Mouse (Mus musculus) hindbrain, postnatal 0 days (tissue): Measurements from ENCODE around the gene Teddm2. TPM values are rescaled to one million over a fixed set of nuclear protein-coding genes. Genes with fewer than 3 reads are reported as not detected.
"Not testable (repeated sequence)": the region's sequence is repeated elsewhere in the genome, so short reads cannot be mapped to it uniquely, and the experiment has no call there.

Experiments used
- ATAC-seq: fragments of 200-750 bp; cut with Nextera tagmentation; 2 replicates; pipeline ENCODE4 v1.8.0; 2017; ENCODE audit warnings: mild to moderate bottlenecking, moderate TSS enrichment, moderate library complexity
- DNase-seq: peaks from one replicate; pipeline ENCODE4 v3.0.0-alpha.2; 2015; ENCODE audit warnings: low spot score
- H3K27ac ChIP-seq: fragments of 300-500 bp; sonication (generic); 2 replicates; pipeline ENCODE4 v1.5.1; 2014; ENCODE audit warnings: mild to moderate bottlenecking
- H3K27me3 ChIP-seq: fragments of 300-500 bp; sonication (generic); 2 replicates; pipeline ENCODE4 v1.6.1; 2014; ENCODE audit warnings: low read length, mixed read lengths; ENCODE audit not compliant: insufficient read depth
- H3K36me3 ChIP-seq: fragments of 300-500 bp; sonication (generic); 2 replicates; pipeline ENCODE4 v1.6.1; 2014; ENCODE audit warnings: low read length, mixed read lengths; ENCODE audit not compliant: insufficient read depth
- H3K4me1 ChIP-seq: fragments of 300-500 bp; sonication (generic); 2 replicates; pipeline ENCODE4 v1.6.1; 2014; ENCODE audit warnings: antibody characterized with exemption, low read length, mixed read lengths; ENCODE audit not compliant: insufficient read depth
- H3K4me2 ChIP-seq: fragments of 300-500 bp; sonication (generic); 2 replicates; pipeline ENCODE4 v1.6.1; 2014; ENCODE audit warnings: low read depth, mild to moderate bottlenecking, low read length, moderate library complexity, mixed read lengths
- H3K4me3 ChIP-seq: fragments of 300-500 bp; sonication (generic); 2 replicates; pipeline ENCODE4 v1.5.1; 2014; ENCODE audit warnings: low read length
- H3K9ac ChIP-seq: fragments of 300-500 bp; sonication (generic); replicated peaks from 2 replicates; pipeline ENCODE4 v1.6.1; 2014; ENCODE audit warnings: mild to moderate bottlenecking, low read length, moderate library complexity, mixed read lengths
- H3K9me3 ChIP-seq: fragments of 300-500 bp; sonication (generic); 2 replicates; pipeline ENCODE4 v1.6.1; 2016; ENCODE audit warnings: low read length, mixed read lengths
- CTCF ChIP-seq: IDR thresholded peaks from 2 replicates; pipeline ENCODE4 v1.5.1; 2016; ENCODE audit warnings: antibody characterized with exemption, control low read depth, low read depth
- WGBS: fragments of 180-500 bp; shearing (Covaris S2); extraction: QIAGEN DNeasy Blood & Tissue Kit; methylation state at CpG from one replicate; pipeline ENCODE4 v1.1.7; 2014; 5-methylcytosine and 5-hydroxymethylcytosine counted together
- polyA plus RNA-seq: library from polyadenylated mRNA; unstranded; fragments of >200 nt; fragmentation: Nextera tagmentation; extraction: Ambion mirVana; gene quantifications from 2 replicates; pipeline ENCODE4 v1.2.1, GENCODE M21; 2015
- total RNA-seq: library from RNA; depleted of rRNA; stranded (reverse); fragments of >200 nt; gene quantifications from 2 replicates; pipeline ENCODE4 v1.2.3, GENCODE M21; 2014

The Teddm2 gene
- total and polyA plus RNA-seq, 2 experiments from 2014 or later: 1.4 to 1.6 TPM

DNA sequence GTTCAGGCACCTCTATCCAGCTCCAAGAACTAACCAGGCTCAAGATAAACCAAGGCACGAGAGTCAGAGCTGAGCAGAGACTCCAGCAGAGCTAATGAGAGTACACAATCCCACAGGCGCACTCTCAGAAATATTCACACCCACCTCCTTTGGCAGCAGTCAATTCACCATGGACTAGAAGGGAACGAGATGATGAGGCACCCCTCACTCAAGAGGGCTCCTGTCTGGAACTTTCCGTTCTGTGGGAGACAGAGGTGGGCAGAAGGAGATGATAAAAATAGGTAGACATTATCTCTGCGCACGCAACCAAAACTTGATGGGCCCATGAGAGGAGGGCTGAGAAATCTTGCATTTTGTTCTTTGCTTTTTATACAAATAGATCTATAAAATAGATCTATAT is 26.0 kb downstream of the Teddm2 start, which contains the start of gene Teddm1b:
Teddm1b (plus strand) TSS at position 301 of the 400 bp plus-strand sequence.
- Histone ChIP-seq H3K9me3 (no peaks in the 10 kb centered on the region), H3K4me1 (no peaks in the 10 kb centered on the region), H3K27ac (no peak within 1 kb of the TSS), H3K27me3 (no peaks in the 10 kb centered on the region), H3K36me3 (no peaks in the 10 kb centered on the region), H3K9ac (no peak within 1 kb of the TSS), H3K4me3 (no peak within 1 kb of the TSS), H3K4me2 (no peak within 1 kb of the TSS)
- ATAC-seq (no peak), DNase-seq (no peak)
- WGBS: 84% methylated on average over 6 of the region's 6 CpGs
- TF ChIP-seq CTCF: no peak

GRCm38 (mm10) chr1:153855946-153856345 is 44.1 kb downstream of the Teddm2 start:
- 60% methylated on average over 8 of the region's 8 CpGs for WGBS
- ATAC-seq: no peak
- peak; percentile 2 for DNase-seq
- no peak overlapping the region for H3K4me2 ChIP-seq
- H3K27me3 ChIP-seq: no peaks in the 10 kb centered on the region
- no peaks in the 10 kb centered on the region for H3K4me1 ChIP-seq
- H3K36me3 ChIP-seq: no peaks in the 10 kb centered on the region
- no peak overlapping the region for H3K4me3 ChIP-seq
- no peaks in the 10 kb centered on the region for H3K9me3 ChIP-seq
- TF ChIP-seq CTCF: no peak
- H3K9ac ChIP-seq: no peak overlapping the region
- H3K27ac ChIP-seq: no peak overlapping the region

DNA sequence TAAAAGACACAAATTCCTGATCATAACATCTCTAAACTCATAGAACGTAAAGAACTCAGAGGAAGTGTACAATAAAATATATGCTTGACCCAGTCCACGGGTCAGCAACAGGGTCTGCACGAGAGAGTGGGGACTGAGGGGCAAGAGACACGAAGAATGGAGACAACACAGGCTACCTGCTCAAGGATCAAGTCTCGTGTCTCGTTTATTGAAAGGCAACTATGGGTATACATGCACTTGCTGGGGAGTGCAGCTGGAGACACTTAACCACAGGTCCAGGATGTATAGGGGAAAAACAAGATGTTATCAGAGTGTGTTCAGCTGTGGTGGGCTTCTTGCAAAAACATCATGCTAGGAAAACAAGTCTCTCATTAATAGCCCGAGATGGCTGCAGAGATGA is 47.3 kb downstream of the Teddm2 start:
- H3K4me2 ChIP-seq, H3K36me3 ChIP-seq, H3K4me1 ChIP-seq, H3K4me3 ChIP-seq, H3K27ac ChIP-seq, ATAC-seq, H3K9ac ChIP-seq, DNase-seq, H3K27me3 ChIP-seq, H3K9me3 ChIP-seq: not testable (repeated sequence)
- 85% methylated on average over 7 of the region's 7 CpGs for WGBS

- DNase-seq: peak; percentile 86
- Histone ChIP-seq H3K4me3 (no peak overlapping the region), H3K27me3 (no peaks in the 10 kb centered on the region), H3K4me1 (no peaks in the 10 kb centered on the region), H3K36me3 (no peaks in the 10 kb centered on the region), H3K9me3 (no peaks in the 10 kb centered on the region), H3K4me2 (no peak overlapping the region), H3K27ac (no peak overlapping the region), H3K9ac (no peak overlapping the region)
- TF ChIP-seq CTCF: peak; percentile 89
- ATAC-seq: peak; percentile 66
- 21% methylated on average over 6 of the region's 6 CpGs for WGBS
Measured at GRCm38 (mm10) chr1:153846867-153847266, 53.2 kb downstream of the Teddm2 start.

DNA sequence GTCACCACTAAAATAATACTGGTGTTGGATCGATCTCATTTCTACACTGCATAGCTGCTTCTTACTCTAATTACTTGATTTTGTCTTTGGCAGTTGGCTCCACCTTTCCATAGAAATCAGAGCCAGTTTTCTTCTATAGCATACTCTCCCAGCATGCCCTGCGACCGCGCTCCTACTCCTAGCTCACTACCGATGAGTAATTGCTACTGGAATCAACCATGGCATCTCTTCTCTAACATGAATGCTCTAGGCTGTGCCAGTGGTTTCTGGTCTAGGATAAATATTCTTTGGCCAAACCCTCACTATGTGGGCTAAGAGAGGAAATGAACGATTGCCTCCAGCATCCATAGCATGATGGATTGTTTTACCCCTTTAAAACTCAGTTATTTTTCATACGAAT is 53.6 kb downstream of the Teddm2 start:
- H3K27me3 ChIP-seq: no peaks in the 10 kb centered on the region
- ATAC-seq: peak; percentile 58; the same call in 1 of the 2 replicates
- peak; percentile 35 for DNase-seq
- H3K4me1 ChIP-seq: no peaks in the 10 kb centered on the region
- H3K4me2 ChIP-seq: no peak overlapping the region
- WGBS: 79% methylated on average over 7 of the region's 7 CpGs
- H3K9ac ChIP-seq: no peak overlapping the region
- H3K4me3 ChIP-seq: no peak overlapping the region
- no peak for TF ChIP-seq CTCF
- H3K9me3 ChIP-seq: no peaks in the 10 kb centered on the region
- no peak overlapping the region for H3K27ac ChIP-seq
- H3K36me3 ChIP-seq: no peaks in the 10 kb centered on the region

DNA sequence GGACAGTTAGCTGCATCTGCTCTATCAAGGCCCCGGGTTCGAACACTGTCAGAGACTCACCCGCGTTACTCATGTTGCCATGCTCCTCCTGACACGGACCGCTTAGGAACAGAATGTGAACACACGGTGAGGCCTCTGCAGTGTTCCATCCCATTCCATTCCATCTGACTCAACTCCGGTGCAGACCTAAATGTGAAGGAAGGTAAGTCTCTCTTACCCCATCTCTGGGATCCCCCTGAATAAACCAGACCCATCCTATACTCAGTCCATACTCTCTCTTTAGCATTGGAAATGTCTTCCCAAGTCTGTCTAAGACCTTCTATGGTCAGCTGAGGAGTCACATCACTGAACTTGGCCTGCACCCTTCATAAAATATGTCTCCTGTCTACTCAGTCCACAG is 56.0 kb downstream of the Teddm2 start, which contains the start of gene Rgsl1:
Rgsl1 (minus strand) TSS at position 101 of the 400 bp plus-strand sequence.
- no peak within 1 kb of the TSS for H3K9ac ChIP-seq
- no peaks in the 10 kb centered on the region for H3K27me3 ChIP-seq
- TF ChIP-seq CTCF: no peak
- DNase-seq (no peak), ATAC-seq (no peak)
- 97% methylated on average over 8 of the region's 8 CpGs for WGBS
- no peaks in the 10 kb centered on the region for H3K36me3 ChIP-seq
- no peak within 1 kb of the TSS for H3K4me2 ChIP-seq
- no peaks in the 10 kb centered on the region for H3K4me1 ChIP-seq
- no peak within 1 kb of the TSS for H3K4me3 ChIP-seq
- H3K9me3 ChIP-seq: no peaks in the 10 kb centered on the region
- no peak within 1 kb of the TSS for H3K27ac ChIP-seq

DNA sequence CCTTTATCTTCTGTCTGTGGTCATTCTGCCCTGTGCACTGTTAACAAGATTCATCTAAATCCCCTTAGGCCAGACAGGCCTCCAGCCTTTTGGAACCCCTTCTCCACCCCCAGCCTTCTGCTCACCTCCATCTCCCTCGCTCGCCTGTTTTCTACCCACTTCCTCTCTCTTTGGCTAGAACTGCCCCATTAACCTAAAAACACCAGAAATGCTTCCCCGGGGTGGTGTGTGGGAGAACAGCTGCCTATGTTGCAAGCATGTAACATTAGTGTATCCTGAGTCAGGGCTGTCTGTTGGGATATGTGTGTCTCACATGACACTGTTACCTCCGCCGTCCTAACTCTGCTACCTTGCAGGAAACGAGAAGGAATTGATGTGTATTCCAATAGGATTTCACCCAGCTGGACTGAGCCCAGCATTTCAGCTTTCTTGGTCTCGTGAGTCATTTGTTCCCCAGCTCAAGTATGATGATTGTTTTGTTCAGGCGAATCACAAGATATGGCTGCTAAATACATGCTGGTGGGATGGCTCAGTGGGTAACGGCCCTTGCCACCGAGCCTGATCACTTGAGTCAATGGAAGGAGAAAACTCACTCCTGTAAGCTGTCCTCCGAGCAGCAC is 57.8 kb downstream of the Teddm2 start:
- Histone ChIP-seq H3K27me3 (no peaks in the 10 kb centered on the region), H3K9me3 (no peaks in the 10 kb centered on the region), H3K27ac (no peak overlapping the region), H3K9ac (no peak overlapping the region), H3K4me2 (no peak overlapping the region), H3K4me3 (no peak overlapping the region), H3K4me1 (no peaks in the 10 kb centered on the region), H3K36me3 (no peaks in the 10 kb centered on the region)
- no peak for DNase-seq
- ATAC-seq: no peak
- WGBS: 81% methylated on average over 11 of the region's 11 CpGs
- no peak for TF ChIP-seq CTCF
